Mouse (Mus musculus) retina, embryonic 14.5 days (tissue): ENCODE measurements around the gene Sacm1l.

Experiments
- DNase-seq: peaks from one replicate; pipeline ENCODE4 v3.0.0-alpha.2; 2015; ENCODE audit warnings: low spot score

Gene Sacm1l

DNA sequence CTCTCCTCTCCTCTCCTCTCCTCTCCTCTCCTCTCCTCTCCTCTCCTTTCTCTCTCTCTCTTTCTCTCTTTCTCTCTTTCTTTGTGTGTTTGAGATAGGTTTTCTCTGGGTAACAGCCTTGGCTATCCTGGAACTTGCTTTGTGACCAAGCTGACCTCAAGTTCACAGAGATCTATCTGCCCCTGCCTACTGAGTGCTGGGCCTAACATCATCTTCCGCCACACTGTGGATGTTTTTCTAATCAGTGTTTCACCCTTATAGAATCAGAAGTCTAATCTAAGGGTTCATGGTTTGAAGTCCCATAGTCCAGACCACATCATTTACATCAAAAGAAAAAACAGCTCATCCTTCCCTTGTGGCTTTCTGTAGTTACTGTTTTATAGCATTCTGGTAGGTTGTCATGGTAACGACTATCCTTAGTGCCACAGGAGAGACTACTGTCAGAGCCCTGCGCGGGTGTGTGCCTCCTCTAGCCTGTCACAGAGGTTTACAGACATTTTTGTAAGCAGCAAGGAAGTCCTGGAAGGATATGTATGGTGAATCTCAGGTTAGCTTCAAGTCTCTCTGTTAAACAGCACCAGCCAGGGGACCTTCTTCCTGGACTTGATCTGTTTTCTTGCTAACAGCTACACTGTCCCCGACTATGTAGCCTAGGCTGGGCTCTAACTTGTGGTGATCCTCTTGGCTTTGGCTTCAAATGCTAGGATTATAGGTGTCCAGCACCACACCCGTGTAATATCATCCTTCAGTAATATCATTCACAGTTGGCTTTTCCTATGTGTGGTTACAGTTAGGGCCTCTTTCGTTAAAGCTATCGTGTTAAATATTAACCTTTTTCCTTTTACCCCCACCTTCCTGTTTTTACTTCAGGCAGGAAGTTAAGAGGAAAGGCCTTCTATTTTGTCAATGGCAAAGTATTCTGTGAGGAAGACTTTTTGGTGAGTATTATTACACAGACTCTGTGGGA, 19.6 kb upstream of the Sacm1l start:
- DNase-seq = no peak

DNA sequence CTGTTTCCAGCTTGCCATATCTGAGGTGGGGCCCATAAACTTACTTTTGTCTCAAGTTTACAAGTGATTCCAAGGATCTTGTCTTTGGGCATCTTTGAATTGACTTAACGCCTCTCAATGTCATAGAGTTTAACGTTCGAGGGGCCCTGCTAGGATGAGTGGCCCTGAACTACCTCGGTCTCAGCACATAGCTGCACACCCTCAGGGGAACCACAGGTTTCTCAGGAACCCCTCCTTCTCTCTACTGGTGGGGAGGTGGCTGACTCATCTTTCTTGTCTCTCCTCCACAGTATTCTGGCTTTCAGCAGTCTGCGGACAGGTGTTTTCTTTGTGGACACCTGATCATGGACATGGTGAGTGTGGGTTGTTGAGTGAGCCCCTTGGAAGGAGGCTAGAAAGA, 18.6 kb upstream of the Sacm1l start:
- DNase-seq = no peak

DNA sequence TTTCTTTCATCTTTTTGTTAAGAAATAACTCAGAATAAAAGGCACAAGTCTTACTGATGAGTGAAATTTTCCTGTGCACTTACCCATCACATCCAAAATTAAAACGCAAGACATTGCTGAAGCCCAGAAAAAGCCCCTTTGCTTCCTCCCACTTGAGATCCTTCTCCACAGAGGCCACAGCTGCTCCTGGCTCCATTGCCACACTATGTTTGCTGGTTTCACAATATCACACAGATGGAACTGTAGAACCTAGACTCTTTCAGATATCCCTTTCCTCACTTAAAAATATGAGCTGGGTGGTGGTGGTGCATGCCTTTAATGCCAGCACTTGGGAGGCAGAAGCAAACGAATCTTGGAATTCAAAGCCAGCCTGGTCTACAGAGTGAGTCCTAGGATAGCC, 17.1 kb upstream of the Sacm1l start:
- DNase-seq = no peak

DNA sequence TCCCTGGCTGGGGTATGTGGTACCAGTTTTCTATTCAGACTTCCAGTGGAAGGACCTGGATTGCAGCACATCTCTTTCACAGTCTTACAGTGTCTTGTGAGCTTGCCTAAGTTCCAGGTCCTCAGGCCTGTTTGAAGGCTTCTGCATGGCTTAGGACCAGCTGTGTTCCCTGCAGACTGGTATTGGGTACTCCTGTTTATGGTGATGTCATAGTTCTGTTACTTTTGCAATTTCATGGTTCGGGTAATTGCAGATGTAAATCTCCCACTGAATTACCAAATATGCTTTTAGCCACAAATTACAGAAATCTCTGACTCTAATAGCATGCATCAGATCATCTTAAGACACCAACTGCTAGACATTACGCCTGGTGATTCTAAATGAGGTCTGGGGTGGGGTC, 14.5 kb upstream of the Sacm1l start:
- DNase-seq = no peak

DNA sequence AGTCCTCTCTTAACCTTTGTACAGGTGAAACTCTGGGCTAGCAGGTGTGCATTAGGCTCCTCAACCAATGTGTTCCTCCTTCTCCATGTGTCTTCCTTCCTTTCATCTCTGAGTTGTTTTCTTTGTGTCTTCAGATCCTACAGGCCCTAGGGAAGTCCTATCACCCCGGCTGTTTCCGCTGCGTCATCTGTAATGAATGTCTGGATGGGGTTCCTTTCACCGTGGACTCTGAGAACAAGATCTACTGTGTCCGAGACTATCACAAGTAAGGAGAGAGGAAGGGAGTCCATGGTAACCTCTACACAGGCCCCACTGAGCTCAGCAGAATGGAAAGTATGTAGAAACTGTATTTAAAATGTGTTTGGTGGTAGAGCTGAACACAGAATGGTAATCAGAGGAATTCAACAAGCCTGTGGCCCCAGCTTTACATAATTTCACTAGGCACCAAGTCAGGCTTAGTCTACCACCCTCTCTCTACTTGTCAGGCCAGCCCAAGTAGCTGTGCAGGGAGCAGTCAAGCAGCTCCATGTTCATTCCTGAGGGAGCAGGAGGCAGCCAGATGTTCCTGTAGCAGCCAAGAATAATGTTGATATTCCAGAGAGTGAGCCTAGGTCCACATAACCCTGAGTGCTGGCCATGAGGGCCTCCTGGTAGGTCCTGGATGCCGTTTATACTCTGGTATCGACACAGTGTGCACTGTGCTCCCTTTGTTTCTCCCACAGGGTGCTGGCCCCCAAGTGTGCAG, 12.7 kb upstream of the Sacm1l start:
- DNase-seq = no peak

DNA sequence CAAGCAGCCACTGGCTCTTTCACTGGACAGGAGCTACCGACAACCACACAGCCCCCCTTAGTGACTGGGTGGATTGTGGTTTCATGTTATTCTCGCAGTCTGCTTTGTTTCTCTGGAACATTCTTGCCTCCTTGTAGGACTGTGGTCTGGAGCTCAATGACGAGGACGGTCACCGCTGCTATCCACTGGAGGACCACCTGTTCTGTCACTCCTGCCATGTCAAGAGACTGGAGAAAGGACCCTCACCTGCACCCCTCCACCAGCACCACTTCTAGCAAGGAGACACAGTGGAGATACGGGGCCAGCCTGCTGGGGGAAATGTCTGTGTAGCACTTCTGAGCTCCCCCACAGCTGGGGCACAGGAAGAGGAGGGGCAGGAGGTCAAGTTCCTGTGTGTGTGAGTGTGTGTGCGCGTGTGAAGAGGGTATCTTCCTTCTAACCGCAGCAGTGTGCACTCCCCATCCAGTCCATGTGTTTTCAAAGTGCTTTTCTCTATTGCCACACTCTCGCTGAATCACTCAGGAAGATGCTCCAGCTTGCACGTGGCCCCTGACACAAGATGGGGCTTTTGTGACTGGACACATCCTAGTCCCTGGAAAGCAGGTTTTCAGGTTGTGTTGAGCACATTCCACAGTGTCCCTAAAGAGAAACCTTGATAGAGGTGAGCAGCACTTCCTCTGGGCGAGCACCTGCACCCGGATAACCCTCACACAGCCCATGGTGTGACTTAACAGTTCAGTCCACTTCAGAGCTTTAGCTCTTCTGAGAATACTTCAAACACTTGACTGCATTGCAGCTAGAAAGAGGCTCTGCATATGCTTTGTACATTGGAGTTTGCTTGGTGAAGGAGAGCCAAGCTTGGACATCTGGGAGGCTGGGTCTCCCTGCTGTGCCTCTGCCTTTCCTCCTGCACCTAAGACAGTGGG, 10.3 kb upstream of the Sacm1l start:
- DNase-seq = no peak

DNA sequence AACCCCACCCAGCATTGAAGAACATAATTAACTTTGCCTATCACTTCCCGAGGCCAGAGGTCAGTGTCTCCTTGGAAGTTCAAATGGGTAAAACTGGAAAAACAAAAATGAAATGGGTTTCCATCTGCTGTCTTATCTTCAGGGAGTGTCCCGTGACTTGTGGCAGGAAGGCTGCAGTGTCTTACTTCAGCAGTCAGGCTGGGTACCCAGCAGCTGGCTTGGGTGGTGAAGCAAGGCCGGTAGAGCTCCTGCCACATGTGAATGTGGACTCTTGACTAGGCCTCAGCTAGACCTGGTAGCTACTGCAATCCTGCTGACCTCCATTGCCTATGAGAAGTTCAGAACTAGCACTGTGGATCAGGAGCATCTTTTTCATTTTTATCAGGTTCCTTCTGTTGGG, 8.8 kb upstream of the Sacm1l start:
- no peak for DNase-seq

DNA sequence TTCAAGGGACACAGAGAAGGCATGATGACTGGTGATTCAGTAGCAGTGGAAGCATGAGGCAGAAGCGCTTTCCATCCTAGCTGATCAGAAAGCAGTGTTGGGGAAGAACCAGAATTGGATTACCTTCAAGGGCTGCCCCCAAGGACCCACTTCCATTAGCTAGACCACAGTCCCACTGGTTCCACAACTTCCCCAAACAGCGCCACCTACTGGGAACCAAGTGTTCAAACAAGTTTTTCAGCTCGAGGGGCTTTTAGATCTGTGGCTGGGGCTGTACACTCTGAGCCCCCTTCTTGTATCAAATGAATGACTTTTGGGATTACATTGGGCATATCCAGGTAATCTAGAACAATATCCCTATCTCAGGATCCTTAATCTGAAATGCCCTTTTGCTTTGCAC, 5.9 kb upstream of the Sacm1l start:
- peak; percentile 72 for DNase-seq

DNA sequence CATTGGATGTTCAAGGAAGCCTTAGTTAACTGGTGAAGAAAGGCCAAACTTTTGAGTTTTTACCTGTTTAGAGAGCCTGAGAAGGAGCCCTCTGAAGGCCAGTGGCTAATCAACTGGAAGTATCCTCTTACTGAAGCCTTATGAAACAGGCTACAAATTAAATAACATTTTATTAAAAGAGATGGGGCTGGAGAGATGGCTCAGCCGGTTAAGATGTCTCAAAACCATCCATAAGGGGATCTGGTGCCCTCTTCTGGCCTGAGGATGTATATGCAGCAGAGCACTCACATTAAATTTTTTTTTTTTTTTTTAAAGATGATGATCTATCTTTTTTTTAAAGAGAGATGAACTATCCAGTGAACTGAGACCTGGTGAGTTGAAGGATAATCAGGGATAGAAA, 4.5 kb upstream of the Sacm1l start:
- DNase-seq = peak; percentile 82

DNA sequence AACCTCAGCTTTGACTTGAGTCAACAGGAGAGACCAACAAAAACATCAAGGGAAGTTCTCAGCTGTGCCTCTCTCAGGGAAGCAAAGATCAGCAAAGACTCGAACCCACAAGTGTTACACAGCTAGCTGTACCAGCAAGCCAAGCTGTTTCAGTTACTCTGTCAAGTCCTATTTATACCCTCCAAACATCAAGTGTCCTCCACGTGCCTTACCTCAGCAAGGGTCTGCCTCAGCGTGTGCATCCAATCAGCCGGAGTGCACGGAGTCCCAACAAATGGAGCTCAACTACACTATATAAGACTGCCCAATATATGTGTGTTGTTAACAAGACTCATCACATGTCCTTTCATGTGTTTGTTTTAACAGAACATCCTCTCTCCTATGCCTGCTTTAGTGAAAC, 3.1 kb upstream of the Sacm1l start:
- no peak for DNase-seq

DNA sequence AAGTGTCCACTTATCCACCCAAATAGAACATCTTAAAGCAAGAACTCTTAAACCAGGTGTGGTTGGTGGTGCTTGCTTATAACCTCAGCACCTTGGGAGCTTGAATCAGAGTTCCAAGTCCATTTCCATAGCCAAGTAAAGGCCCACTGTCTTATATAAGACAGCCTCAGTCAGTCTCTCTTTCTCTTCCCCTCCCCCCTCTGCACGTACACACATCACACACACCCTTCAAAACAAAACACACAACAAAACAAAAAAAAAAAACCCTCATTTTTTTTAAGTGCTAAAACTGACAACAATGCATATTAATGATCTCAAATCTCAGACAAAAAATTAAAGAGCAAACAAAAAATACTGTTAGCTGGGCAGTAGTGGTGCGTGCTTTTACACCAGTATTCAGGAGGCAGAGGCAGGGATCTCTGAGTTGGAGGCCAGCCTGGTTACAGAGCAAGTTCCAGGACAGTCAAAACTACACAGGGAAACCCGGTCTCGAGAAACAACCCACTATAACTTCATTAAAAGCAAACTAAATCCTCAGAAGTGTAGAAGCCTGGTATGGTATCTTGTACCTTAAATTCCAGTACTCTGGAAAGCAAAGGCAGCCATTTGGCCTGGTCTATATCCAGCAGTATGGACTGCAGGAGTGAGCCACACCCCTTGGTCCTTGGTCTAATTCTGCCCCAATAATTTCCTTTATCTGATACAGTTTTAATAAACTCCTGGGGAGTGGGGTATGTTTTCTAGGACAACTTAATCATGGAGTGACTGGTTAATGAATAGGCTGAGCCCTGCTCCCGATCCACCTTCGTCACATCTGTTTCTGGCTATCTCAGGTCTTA, 1.3 kb upstream of the Sacm1l start:
- DNase-seq = no peak

DNA sequence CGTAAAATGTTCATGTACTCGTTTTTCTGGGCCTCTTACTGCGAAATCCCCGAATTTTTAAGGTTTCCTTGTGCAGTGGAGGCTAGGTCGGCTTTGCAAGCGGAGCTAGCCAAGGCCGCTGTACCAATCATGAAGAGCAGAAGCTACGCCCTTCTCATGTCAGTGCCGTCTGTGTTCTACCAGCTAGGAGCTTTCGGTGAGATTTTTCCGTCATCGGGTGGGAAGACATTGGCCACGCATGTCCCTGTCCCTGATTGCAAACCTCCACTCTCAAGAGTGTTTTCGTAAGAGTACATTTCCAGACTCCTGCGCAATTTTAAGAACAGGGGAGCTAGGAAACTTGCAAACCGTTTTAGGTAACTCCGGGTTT, 648 bp upstream of the Sacm1l start:
- DNase-seq = peak; percentile 67

DNA sequence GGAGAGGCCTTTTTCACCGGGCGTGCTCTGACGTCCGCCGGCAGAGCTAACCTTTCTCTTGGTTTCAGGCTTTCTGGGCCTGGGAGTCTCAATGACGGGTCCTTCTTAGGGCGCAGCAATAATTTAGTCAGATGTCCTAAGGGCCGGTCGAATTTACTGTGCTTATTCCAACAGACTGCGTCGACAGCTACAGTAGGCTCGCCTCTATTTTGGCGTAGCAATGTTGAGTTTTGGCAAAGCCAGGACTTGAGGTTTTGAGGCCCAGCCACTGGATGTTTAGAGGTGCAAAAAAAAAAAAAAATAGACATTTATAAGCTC, 558 bp downstream of the Sacm1l start:
- no peak for DNase-seq

DNA sequence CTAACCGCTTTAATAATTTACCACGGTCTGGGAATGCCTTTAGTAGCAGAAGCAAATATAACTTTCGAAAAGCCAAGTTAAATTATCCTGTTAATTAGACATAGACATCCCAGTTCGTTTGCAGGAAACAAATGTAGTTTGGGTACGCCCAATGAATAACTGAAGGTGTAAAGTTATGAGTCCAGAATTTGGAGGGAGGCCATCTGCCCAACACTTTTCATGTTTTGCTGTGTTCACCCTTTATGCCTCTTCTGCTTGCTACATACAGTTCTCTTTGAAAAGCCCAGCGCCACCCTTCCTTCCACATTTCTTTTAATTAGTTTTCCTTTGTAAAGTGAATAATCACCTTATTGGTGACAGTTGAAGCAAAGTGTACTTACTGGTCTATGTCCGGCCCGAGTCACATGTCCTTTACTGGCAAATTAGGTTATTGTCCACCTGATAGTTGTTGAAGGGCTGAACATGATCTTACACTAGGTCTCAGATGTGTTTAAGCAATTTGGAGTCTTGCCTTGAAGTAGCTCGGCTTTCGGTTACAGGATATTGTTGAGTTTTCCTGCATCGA, 1.1 kb downstream of the Sacm1l start:
- DNase-seq = no peak

DNA sequence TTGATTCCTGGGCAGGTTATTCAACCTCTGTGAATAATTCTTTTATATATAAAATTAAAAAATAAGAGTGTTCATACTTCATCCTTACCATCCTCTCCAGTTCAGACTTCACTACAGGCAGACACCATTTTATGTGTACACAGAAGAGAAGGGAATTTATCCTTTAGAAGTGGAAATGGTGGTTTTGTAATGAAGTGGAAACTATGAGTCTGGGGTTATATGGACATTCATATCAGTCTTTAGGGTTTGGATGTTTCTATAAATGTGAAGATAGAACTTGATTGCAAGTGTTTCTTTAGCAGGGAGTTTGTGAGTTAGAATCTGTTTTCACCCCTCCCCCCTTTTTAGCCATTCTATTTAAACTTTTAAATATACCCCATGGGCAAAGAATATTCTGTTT, 1.7 kb downstream of the Sacm1l start:
- DNase-seq = no peak

DNA sequence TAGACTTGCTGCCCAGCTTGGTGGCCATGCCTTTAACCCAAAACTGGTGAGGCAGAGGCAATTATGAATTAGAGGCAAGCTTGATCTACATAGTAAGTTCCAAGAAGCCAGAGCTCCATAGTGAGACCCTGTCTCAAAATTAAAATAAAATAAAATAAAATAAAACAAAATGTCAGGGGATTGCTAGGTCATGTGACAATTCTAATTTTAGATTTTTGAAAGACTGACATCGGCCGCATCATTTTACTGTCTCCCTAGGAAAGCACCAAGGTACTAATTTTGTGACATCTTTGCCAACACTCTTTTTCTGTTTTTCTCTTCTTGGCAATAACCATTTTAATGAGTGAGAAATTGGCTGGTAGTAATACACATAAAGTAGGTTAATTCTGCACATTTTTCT, 7.1 kb downstream of the Sacm1l start:
- DNase-seq = no peak

DNA sequence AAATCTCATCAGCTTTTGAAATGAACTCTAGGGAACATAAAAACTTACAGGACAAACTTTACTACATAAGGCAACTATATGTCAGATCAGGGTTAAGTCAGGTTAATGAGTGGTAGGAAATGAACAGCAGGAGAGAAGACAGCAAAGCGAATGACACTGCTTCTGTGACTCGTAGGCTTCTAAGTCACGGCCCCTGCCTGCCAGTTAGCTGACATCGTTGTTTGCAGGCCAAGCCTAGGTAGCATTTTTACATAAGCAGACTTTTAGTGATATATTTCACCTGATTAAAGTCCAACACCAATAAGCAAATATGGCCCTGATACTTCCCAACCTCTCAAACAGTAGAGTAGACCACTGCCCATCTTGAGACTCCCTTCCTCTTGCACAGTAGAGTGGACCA, 8.6 kb downstream of the Sacm1l start:
- no peak for DNase-seq

DNA sequence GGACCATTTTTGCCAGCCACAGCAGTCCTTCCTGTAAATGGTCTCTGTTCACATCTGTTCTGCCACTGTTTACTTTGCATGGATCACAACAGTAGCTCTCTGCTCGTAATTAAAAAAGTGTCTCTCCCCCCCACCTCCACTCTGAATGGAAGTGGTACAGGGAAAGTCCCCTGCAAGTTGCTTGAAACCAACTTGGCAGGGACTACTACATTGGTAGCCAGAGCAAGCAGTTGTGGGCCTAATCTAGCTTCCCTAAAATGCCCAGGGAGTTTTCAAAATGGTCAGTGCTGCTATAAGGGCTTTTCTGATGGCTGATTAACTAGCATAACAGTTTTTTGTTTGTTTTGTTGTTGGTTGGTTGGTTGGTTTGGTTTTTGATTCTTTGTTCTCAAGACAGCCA, 9.5 kb downstream of the Sacm1l start:
- DNase-seq = no peak

DNA sequence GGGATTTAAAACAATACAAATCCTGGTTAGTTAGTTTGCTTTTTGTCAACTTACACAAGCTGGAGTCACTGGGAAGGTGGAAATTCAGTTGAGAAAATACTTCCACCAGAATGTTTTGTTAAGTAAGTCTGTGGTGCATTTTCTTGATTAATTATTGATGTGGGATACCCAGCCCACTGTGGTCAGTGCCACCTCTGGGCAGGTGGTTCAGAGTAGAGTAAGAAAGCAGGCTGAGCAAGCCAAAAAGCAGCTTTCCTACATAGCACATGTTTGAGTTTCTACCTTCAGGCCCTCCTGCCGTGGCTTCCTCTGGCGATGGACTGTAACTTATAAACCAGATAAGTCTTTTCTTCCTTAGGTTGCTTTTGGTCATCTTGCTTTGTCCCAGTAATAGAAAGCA, 10.3 kb downstream of the Sacm1l start:
- DNase-seq = no peak

DNA sequence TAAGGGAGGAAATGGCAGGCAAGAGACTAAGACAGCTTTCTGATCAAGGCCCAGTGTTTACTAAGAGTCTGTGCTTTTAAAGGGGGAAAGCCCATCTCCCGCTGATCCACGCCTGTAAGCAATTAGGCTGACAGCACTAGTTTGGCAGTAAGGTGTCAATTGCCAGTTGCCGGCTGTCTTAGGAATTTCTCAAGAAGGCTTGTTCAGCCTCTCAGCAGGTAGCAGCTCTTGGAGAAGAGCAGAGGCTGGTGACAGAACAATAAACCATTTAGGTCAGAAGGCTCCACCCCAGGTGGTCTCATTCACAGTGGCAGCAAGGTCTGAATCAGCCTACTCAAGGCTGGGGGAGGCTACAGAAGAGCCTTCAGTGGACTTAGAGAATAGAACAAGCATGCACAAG, 25.0 kb downstream of the Sacm1l start:
- DNase-seq = peak; percentile 54
